Mouse (Mus musculus): Measurements from ENCODE around the gene Golph3l. TPM values are rescaled to one million over a fixed set of nuclear protein-coding genes. Genes with fewer than 3 reads are reported as not detected.
"Not testable (repeated sequence)": the region's sequence is repeated elsewhere in the genome, so short reads cannot be mapped to it uniquely, and the experiment has no call there.

Gene Golph3l
- total RNA-seq, 2 experiments from 2014 or later, result 53.2 to 55.5 TPM

DNA sequence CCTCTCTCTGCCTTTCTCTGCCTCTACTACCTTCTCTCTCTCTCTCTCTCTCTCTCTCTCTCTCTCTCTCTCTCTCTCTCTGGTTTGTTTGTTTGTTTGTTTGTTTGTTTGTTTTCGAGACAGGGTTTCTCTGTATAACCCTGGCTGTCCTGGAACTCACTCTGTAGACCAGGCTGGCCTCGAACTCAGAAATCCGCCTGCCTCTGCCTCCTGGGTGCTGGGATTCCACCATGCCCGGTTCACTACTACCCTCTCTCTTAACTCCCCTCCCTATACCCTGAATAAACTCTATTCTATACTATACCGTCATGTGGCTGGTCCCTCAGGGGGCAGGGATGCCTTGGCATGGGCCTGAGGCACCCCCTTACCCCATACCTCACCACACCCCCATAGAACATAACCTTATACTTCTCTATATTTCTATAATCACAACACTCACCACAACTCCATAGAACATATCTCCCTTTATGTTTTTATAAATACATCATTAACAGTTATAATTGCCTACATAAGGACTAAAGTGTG lies 35.3 kb downstream of the Golph3l start:
- not testable (repeated sequence) for ATAC-seq (ENCODE audit: poor library complexity, severe bottlenecking)

DNA sequence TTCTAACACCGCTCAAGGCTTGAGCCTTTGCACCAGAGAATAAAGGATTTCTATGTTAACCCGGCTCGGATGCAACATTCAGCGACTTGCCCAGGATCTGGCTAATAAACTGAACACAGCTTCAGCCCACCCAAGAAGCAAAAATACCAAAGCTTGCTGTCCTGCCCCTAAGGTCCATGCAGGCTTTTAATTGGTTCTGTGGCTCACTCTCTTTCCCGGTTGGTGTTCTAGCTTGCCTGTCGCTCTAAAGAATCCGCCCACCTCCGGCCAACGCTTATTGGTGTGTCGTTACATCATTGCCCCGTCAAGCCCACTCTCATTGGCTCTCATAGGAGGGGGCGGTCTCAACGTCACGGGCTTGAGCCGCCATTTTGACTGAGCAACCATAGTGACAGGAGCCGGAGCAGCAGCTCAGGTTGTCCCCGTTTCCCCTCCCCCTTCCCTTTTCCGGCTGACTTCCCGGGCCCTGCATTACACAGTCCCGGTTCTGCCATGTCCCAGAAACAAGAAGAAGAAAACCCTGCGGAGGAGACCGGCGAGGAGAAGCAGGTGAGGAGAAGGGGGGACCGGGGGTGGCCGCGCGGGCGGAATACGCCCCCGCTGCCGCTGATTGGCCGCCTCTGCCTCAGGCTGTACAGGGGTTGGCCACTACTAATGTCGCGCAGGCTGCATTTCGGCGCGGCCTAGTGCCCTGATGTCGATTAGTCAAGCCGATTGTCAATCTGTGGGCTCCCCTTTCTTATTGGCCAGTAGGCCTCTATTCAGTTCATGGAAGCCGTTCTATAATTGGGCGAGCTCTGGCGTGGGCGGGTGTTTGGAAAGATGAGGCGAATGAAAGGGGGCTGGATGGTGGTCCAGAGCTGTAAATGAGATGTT lies 36.1 kb downstream of the Golph3l start, which contains the start of gene Ensa:
TSS of gene Ensa (plus strand) at position 366 of the 876 bp plus-strand sequence.
- peak; percentile 93 for ATAC-seq (ENCODE audit: poor library complexity, severe bottlenecking)

GRCm38 (mm10) chr3:95627763-95628162 lies 39.0 kb downstream of the Golph3l start:
- ATAC-seq (ENCODE audit: poor library complexity, severe bottlenecking), result no peak

- ATAC-seq (ENCODE audit: poor library complexity, severe bottlenecking), result no peak
These were observed 41.0 kb downstream of the Golph3l start for GRCm38 (mm10) chr3:95629755-95630154.

DNA sequence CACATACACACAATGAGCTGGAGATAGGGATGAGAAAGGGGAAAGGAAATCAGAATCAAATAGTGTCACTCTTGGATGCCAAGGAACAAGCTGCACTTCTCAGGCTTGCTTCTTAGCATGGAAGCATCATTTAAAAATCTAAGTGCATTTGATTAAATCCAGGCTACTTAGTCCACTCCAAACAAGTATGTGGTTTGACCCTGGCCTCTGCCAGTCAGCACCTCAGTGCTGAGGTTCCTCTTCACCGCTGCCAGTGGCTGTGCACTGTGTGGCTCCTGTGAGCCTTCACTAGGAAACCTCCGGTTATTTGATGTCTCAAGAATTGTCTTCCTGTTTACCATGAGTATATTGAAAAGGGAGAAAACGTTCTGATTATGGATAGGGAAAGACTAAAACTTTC lies 42.1 kb downstream of the Golph3l start:
- peak; percentile 67 for ATAC-seq (ENCODE audit: poor library complexity, severe bottlenecking)

DNA sequence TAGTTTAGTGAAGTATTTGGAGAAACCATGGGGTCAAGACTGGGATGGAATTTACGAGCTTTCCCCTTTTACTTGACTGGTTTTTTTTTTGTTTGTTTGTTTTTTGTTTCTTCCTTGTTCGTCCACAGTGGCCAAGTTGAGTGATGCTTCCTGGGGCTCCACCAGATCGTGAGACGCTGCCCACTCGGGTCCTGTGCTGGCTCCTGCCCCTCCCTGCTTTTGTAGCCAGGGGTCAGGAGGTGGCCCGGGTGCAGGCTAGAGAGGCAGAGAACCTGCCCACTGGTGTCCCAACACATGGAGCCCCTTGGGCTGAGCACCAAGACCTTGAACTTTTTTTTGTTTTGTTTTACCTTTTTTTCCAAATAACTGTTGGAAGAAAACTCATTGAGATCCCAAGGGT lies 42.6 kb downstream of the Golph3l start:
- ATAC-seq (ENCODE audit: poor library complexity, severe bottlenecking), result no peak

DNA sequence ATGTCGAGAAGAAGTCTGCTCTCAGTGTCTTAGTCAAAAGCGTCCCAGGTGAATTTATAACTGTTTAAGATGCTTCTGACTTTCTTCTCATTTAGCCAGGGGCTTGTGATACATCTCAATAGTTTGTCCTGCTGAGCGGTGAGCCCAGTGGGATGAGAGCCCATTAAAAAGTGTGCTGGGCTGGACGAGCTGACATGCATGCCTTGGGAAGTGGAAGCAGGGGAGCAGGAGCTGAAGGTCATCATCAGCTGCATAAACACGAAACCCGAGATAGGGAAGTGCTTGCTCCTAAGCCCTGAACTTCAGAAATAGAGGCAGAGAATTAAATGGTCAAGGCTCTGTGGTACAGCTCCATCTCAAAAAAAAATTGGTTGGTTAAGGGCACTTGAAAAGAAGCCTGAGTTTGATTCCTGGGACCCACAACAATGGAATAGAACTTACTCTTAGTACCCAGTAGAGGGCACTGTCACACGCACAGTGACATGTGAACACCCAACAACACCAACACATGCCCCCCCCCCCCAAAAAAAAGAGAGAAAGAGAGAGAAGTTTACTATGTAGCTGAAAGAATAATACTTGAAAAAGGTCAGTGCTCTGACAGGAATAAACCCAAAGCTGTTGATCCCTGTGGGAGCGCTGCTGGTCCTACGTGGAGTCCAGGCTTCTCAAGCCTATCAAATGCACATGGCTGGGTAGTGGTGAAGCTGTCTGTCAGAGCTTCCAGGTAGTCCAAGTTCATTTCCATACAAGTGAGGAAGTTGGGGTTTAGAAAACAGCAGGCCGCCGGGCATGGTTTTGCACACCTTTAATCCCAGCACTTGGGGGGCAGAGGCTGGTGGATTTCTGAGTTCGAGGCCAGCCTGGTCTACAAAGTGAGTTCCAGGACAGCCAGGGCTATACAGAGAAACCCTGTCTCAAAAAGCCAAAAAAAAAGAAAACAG lies 44.2 kb downstream of the Golph3l start:
- ATAC-seq (ENCODE audit: poor library complexity, severe bottlenecking), result peak; percentile 72

GRCm38 (mm10) chr3:95635636-95636035 lies 46.9 kb downstream of the Golph3l start:
- ATAC-seq (ENCODE audit: poor library complexity, severe bottlenecking), result no peak

DNA sequence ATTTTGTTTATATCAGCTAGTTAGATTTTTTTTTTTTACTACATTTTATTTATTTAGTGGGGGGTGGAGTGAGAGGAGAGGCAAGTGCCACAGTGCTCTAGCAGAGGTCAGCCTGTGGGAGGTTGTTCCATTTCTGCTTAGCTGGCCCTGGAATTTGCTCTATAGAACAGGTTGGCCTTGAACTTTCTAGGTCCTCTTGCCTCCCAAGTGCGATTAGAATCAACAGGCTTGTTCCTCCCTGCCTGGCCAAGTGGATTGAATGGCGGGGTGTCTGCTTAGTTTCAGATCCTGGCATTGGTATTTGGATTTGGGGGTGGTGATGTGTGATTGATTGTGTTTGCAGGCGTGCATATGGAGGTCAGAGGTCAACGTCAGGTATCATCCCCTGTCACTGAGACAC lies 47.3 kb downstream of the Golph3l start:
- ATAC-seq (ENCODE audit: poor library complexity, severe bottlenecking), result no peak

GRCm38 (mm10) chr3:95639694-95640093 lies 51.0 kb downstream of the Golph3l start:
- ATAC-seq (ENCODE audit: poor library complexity, severe bottlenecking), result no peak

- no peak for ATAC-seq (ENCODE audit: poor library complexity, severe bottlenecking)
These were observed 54.4 kb downstream of the Golph3l start for GRCm38 (mm10) chr3:95643097-95643496.

GRCm38 (mm10) chr3:95645313-95646235 lies 56.8 kb downstream of the Golph3l start:
- ATAC-seq (ENCODE audit: poor library complexity, severe bottlenecking), result peak; percentile 98

DNA sequence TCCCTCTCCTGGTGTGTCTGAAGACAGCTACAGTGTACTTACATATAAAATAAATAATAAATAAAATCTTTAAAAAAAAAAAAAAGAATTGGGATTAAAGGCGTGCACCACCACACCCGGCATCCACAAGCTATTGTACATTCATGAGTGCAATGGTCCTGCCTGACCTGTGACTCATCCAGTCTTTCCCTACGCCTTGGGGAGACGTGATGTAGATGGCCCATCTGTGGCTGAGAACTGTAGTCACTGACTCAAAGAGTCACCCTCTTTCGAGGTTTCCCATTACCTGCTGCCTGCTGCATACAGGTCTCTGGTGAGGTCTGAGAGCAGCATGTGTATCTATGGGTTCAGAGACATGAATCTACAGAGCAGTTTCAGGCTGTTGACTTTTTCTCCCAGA lies 59.3 kb downstream of the Golph3l start:
- ATAC-seq (ENCODE audit: poor library complexity, severe bottlenecking), result no peak

- ATAC-seq (ENCODE audit: poor library complexity, severe bottlenecking), result peak; percentile 72
These were observed 61.7 kb downstream of the Golph3l start for GRCm38 (mm10) chr3:95650276-95651032.

- ATAC-seq (ENCODE audit: poor library complexity, severe bottlenecking), result peak; percentile 21
These were observed 62.3 kb downstream of the Golph3l start for GRCm38 (mm10) chr3:95651033-95651373.

GRCm38 (mm10) chr3:95651391-95652203 lies 62.9 kb downstream of the Golph3l start:
- ATAC-seq (ENCODE audit: poor library complexity, severe bottlenecking), result peak; percentile 37

- peak; percentile 37 for ATAC-seq (ENCODE audit: poor library complexity, severe bottlenecking)
These were observed 63.6 kb downstream of the Golph3l start for GRCm38 (mm10) chr3:95652204-95652811.

GRCm38 (mm10) chr3:95652871-95653270 lies 64.1 kb downstream of the Golph3l start:
- ATAC-seq (ENCODE audit: poor library complexity, severe bottlenecking), result no peak

All from megakaryocyte, adult 5-6 weeks (primary cell).